ENCODE assay signal across 8 mouse cellular contexts in the genomic region with DNA sequence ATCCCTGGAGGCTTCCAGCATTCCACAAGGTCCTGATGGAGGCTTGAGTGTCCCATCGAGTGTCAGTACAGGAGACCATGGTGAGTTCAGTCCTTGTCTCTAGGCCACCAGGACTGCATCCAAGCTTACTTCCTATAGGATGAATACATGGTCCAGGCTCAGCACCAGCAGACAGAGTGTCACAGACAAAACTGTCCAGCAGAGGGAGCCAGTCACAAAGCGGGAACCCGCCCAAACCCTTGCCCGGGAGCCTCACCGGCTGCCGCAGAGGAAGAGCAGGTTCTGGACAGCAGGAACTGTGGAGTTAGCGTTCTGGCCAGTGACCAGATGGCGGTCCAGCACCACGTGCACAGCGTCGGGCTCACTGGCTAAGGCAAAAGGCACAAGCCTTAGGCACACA. TPM values are rescaled to one million over a fixed set of nuclear protein-coding genes. Genes with fewer than 3 reads are reported as not detected.
A peak's percentile ranks its signal among the peaks of the same experiment; 100 is the strongest.
DNase-seq lines count a peak whose midpoint lies in the region; ATAC-seq and TF ChIP-seq lines count a peak whose summit lies in the region.

No protein-coding gene starts in this region.

- peak; percentile 89 for TF ChIP-seq CTCF in kidney, postnatal 0 days (IDR thresholded peaks at IDR 0.05; ENCODE audit: low read depth)
- peak; percentile 92 for TF ChIP-seq CTCF in liver, adult 2 months (IDR thresholded peaks at IDR 0.05; ENCODE audit: low read depth, low read length)

- 0 out of 2 replicates have a peak overlapping the region, but pooled peaks have one; percentile 11 for H3K9ac ChIP-seq in heart, embryonic 13.5 days
- H3K9ac ChIP-seq in kidney, postnatal 0 days (ENCODE audit: low read depth, low read length): no peak overlapping the region
- no peak overlapping the region; the same call in 1 of the 2 replicates for H3K9ac ChIP-seq in liver, adult 2 months (ENCODE audit: low read depth, low read length)

- 11% methylated on average over 11 of the region's 11 CpGs for WGBS in heart, embryonic 13.5 days
- 12% methylated on average over 11 of the region's 11 CpGs for WGBS in kidney, postnatal 0 days
- WGBS in liver, adult 2 months: 7% methylated on average over 11 of the region's 11 CpGs

- H3K27ac ChIP-seq in heart, embryonic 13.5 days (replicated peaks): no peak overlapping the region
- no peak overlapping the region for H3K27ac ChIP-seq in kidney, postnatal 0 days
- H3K27ac ChIP-seq in liver, adult 2 months (replicated peaks; ENCODE audit: insufficient read depth, low read depth, low read length): peak overlapping the region; percentile 56

- H3K79me2 ChIP-seq in liver, adult 2 months (ENCODE audit: control insufficient read depth, insufficient read depth, low read length): peaks cover 5% of the 10 kb centered on the region; the same call in 1 of the 2 replicates

- H3K4me3 ChIP-seq in heart, embryonic 13.5 days: no peak overlapping the region
- no peak overlapping the region for H3K4me3 ChIP-seq in kidney, postnatal 0 days (replicated peaks; ENCODE audit: low read depth, low read length)
- no peak overlapping the region; the same call in 1 of the 2 replicates for H3K4me3 ChIP-seq in liver, adult 2 months (ENCODE audit: insufficient read depth, low read depth, low read length)

- H3K4me2 ChIP-seq in heart, embryonic 13.5 days: no peak overlapping the region
- H3K4me2 ChIP-seq in kidney, postnatal 0 days (ENCODE audit: low read length): no peak overlapping the region

- peak; percentile 86 to 88 for DNase-seq in B cell, adult 2 months
- peak; percentile 95 for DNase-seq in brain, adult 2 months (ENCODE audit: low read depth, low spot score)
- DNase-seq in kidney, postnatal 0 days (ENCODE audit: low spot score): peak; percentile 92
- DNase-seq in liver, adult 2 months (ENCODE audit: extremely low read depth, low read depth, low spot score): no peak
- peak; percentile 74 to 84 for DNase-seq in spleen, postnatal 14 days (ENCODE audit: low spot score in 2 of 2)

- TF ChIP-seq POLR2A in liver, adult 2 months (IDR thresholded peaks at IDR 0.05; ENCODE audit: extremely low read depth, insufficient read depth, low read length): no peak

- no peaks in the 10 kb centered on the region for H3K27me3 ChIP-seq in heart, embryonic 13.5 days (replicated peaks)
- H3K27me3 ChIP-seq in kidney, postnatal 0 days (ENCODE audit: insufficient read depth, low read length): no peaks in the 10 kb centered on the region
- no peaks in the 10 kb centered on the region for H3K27me3 ChIP-seq in liver, adult 2 months (ENCODE audit: control insufficient read depth, insufficient read depth, low read length)

- H3K4me1 ChIP-seq in heart, embryonic 13.5 days: peaks cover 12% of the 10 kb centered on the region
- peaks cover 5% of the 10 kb centered on the region; the same call in 1 of the 2 replicates for H3K4me1 ChIP-seq in kidney, postnatal 0 days (replicated peaks; ENCODE audit: insufficient read depth, low read length)
- peaks cover 11% of the 10 kb centered on the region for H3K4me1 ChIP-seq in liver, adult 2 months (ENCODE audit: control insufficient read depth, insufficient read depth, low read length)

- peaks cover 46% of the 10 kb centered on the region for H3K36me3 ChIP-seq in heart, embryonic 13.5 days
- H3K36me3 ChIP-seq in kidney, postnatal 0 days (ENCODE audit: insufficient read depth, low read length): peaks cover 27% of the 10 kb centered on the region; the same call in 1 of the 2 replicates
- no peaks in the 10 kb centered on the region for H3K36me3 ChIP-seq in liver, adult 2 months (ENCODE audit: control insufficient read depth, insufficient read depth, low read length)

- ATAC-seq in erythroblast, adult 5-6 weeks (replicated peaks; ENCODE audit: low FRiP score, poor library complexity, severe bottlenecking): peak; percentile 83
- ATAC-seq in heart, embryonic 13.5 days (ENCODE audit: extremely low read depth, insufficient number of reproducible peaks, low FRiP score, low TSS enrichment): no peak
- ATAC-seq in kidney, postnatal 0 days (replicated peaks; ENCODE audit: low FRiP score, low read depth): peak; percentile 37
- ATAC-seq in monocyte, adult 5-6 weeks (replicated peaks; ENCODE audit: insufficient number of reproducible peaks, low FRiP score, low TSS enrichment, poor library complexity, severe bottlenecking): peak; percentile 75

- H3K9me3 ChIP-seq in heart, embryonic 13.5 days: no peaks in the 10 kb centered on the region
- H3K9me3 ChIP-seq in kidney, postnatal 0 days (replicated peaks; ENCODE audit: low read length): no peaks in the 10 kb centered on the region

RNA-seq across cellular contexts. Expression of a gene that starts 5.1 kb away (rescaled TPM):
- 6.3 and 9.2 TPM in 2 replicates for total RNA-seq in erythroblast, adult 5-6 weeks (2015; ENCODE audit: low replicate concordance)
- 4.9 and 6.0 TPM in 2 replicates for total RNA-seq in erythroblast, adult 5-6 weeks (2017; ENCODE audit: low replicate concordance)
- 27.0 and 29.9 TPM in 2 replicates for polyA plus RNA-seq in heart, embryonic 13.5 days (2015; fragmentation: Nextera tagmentation; extraction: Ambion mirVana)
- 50.0 and 52.0 TPM in 2 replicates for polyA plus RNA-seq in kidney, postnatal 0 days (2015; fragmentation: Nextera tagmentation; extraction: Ambion mirVana)
- 15.1 and 23.5 TPM in 2 replicates for total RNA-seq in liver, adult 2 months (2014; rRNA removed)
- polyA plus RNA-seq in liver, adult 2 months (2012; rRNA removed): 34.9 and 36.2 TPM in 2 replicates
- total RNA-seq in monocyte, adult 5-6 weeks (2017): 11.4 to 15.3 TPM (median 14.6 TPM) in 3 replicates

RNA-seq across cellular contexts. Expression of a gene that starts 16.8 kb away (rescaled TPM):
- total RNA-seq in erythroblast, adult 5-6 weeks (2015; ENCODE audit: low replicate concordance): 132 and 180 TPM in 2 replicates
- 443 and 565 TPM in 2 replicates for total RNA-seq in erythroblast, adult 5-6 weeks (2017; ENCODE audit: low replicate concordance)
- 248 and 250 TPM in 2 replicates for polyA plus RNA-seq in heart, embryonic 13.5 days (2015; fragmentation: Nextera tagmentation; extraction: Ambion mirVana)
- 420 and 440 TPM in 2 replicates for polyA plus RNA-seq in kidney, postnatal 0 days (2015; fragmentation: Nextera tagmentation; extraction: Ambion mirVana)
- total RNA-seq in liver, adult 2 months (2014; rRNA removed): 160 and 195 TPM in 2 replicates
- 125 and 166 TPM in 2 replicates for polyA plus RNA-seq in liver, adult 2 months (2012; rRNA removed)
- 548 to 1,201 TPM (median 1,116 TPM) in 3 replicates for total RNA-seq in monocyte, adult 5-6 weeks (2017)

RNA-seq across cellular contexts. Expression of a gene that starts 20.5 kb away (rescaled TPM):
- not detected in 2 replicates for total RNA-seq in erythroblast, adult 5-6 weeks (2015; ENCODE audit: low replicate concordance)
- total RNA-seq in erythroblast, adult 5-6 weeks (2017; ENCODE audit: low replicate concordance): not detected in 2 replicates
- polyA plus RNA-seq in heart, embryonic 13.5 days (2015; fragmentation: Nextera tagmentation; extraction: Ambion mirVana): 8.1 and 9.8 TPM in 2 replicates
- 2.2 and 2.3 TPM in 2 replicates for polyA plus RNA-seq in kidney, postnatal 0 days (2015; fragmentation: Nextera tagmentation; extraction: Ambion mirVana)
- total RNA-seq in liver, adult 2 months (2014; rRNA removed): 0.13 TPM in 1 of 2 replicates, not detected in the other
- 0.09 and 0.10 TPM in 2 replicates for polyA plus RNA-seq in liver, adult 2 months (2012; rRNA removed)
- total RNA-seq in monocyte, adult 5-6 weeks (2017): not detected in 3 replicates

RNA-seq across cellular contexts. Expression of a gene that starts 28.9 kb away (rescaled TPM):
- 8.2 and 11.7 TPM in 2 replicates for total RNA-seq in erythroblast, adult 5-6 weeks (2015; ENCODE audit: low replicate concordance)
- total RNA-seq in erythroblast, adult 5-6 weeks (2017; ENCODE audit: low replicate concordance): 3.2 and 10.0 TPM in 2 replicates
- polyA plus RNA-seq in heart, embryonic 13.5 days (2015; fragmentation: Nextera tagmentation; extraction: Ambion mirVana): 17.3 and 19.1 TPM in 2 replicates
- polyA plus RNA-seq in kidney, postnatal 0 days (2015; fragmentation: Nextera tagmentation; extraction: Ambion mirVana): 15.8 and 17.3 TPM in 2 replicates
- total RNA-seq in liver, adult 2 months (2014; rRNA removed): 26.1 and 40.7 TPM in 2 replicates
- polyA plus RNA-seq in liver, adult 2 months (2012; rRNA removed): 315 and 345 TPM in 2 replicates
- total RNA-seq in monocyte, adult 5-6 weeks (2017): 6.2 to 14.8 TPM (median 7.4 TPM) in 3 replicates

RNA-seq across cellular contexts. Expression of a gene that starts 35.0 kb away (rescaled TPM):
- total RNA-seq in erythroblast, adult 5-6 weeks (2015; ENCODE audit: low replicate concordance): 12.7 and 17.9 TPM in 2 replicates
- total RNA-seq in erythroblast, adult 5-6 weeks (2017; ENCODE audit: low replicate concordance): 7.3 and 9.8 TPM in 2 replicates
- 8.1 and 9.4 TPM in 2 replicates for polyA plus RNA-seq in heart, embryonic 13.5 days (2015; fragmentation: Nextera tagmentation; extraction: Ambion mirVana)
- 3.6 and 5.1 TPM in 2 replicates for polyA plus RNA-seq in kidney, postnatal 0 days (2015; fragmentation: Nextera tagmentation; extraction: Ambion mirVana)
- 0.37 and 0.94 TPM in 2 replicates for total RNA-seq in liver, adult 2 months (2014; rRNA removed)
- 3.8 and 4.7 TPM in 2 replicates for polyA plus RNA-seq in liver, adult 2 months (2012; rRNA removed)
- total RNA-seq in monocyte, adult 5-6 weeks (2017): 4.5 to 5.9 TPM (median 4.8 TPM) in 3 replicates
